Mouse (Mus musculus): Measurements from ENCODE around the gene Crybg1. TPM values are rescaled to one million over a fixed set of nuclear protein-coding genes. Genes with fewer than 3 reads are reported as not detected.

Crybg1 gene
- total and polyA plus RNA-seq, 2 experiments from 2014 or later = 0.10 to 0.16 TPM

GRCm38 (mm10) chr10:44111168-44111567 lies 37.5 kb downstream of the Crybg1 start:
- Histone ChIP-seq H3K4me2 (ENCODE audit: low read depth, low read length) (no peak overlapping the region), H3K9ac (replicated peaks; ENCODE audit: low read length) (no peak overlapping the region), H3K27ac (no peak overlapping the region), H3K36me3 (ENCODE audit: insufficient read depth, low read length) (no peaks in the 10 kb centered on the region), H3K27me3 (ENCODE audit: insufficient read depth, low read length) (no peaks in the 10 kb centered on the region), H3K4me1 (ENCODE audit: insufficient read depth, low read length) (no peaks in the 10 kb centered on the region), H3K9me3 (ENCODE audit: low read length) (no peaks in the 10 kb centered on the region), H3K4me3 (ENCODE audit: low read length) (no peak overlapping the region)
- TF ChIP-seq CTCF (IDR thresholded peaks at IDR 0.05; ENCODE audit: low read depth) = no peak
- DNase-seq (ENCODE audit: low spot score) (no peak), ATAC-seq (no peak)
- WGBS = 85% methylated on average over 10 of the region's 10 CpGs

DNA sequence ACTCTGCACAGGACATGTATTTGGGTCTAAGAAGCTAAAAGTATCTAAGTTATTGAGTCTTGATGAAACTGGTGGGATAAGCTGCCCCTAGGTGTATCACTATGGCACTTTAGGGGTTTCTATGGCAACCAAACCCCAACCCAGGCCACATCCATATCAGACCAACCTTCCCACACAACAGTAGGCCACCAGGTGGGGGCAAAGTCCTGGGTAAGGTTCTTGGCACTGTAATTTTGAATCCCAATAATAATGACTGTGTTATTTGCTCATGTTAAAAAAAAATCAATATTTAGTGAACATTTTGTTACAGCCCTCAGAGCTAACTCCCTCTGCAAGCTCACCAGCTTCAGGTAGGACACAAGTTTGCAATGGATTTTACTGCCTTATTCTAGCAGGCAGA lies 38.2 kb downstream of the Crybg1 start:
- Histone ChIP-seq H3K36me3 (ENCODE audit: insufficient read depth, low read length) (no peaks in the 10 kb centered on the region), H3K9ac (replicated peaks; ENCODE audit: low read length) (no peak overlapping the region), H3K4me3 (ENCODE audit: low read length) (no peak overlapping the region), H3K27ac (no peak overlapping the region), H3K4me2 (ENCODE audit: low read depth, low read length) (no peak overlapping the region), H3K9me3 (ENCODE audit: low read length) (no peaks in the 10 kb centered on the region), H3K27me3 (ENCODE audit: insufficient read depth, low read length) (no peaks in the 10 kb centered on the region), H3K4me1 (ENCODE audit: insufficient read depth, low read length) (no peaks in the 10 kb centered on the region)
- no peak for TF ChIP-seq CTCF (IDR thresholded peaks at IDR 0.05; ENCODE audit: low read depth)
- no peak for ATAC-seq
- no peak for DNase-seq (ENCODE audit: low spot score)

GRCm38 (mm10) chr10:44094794-44095193 lies 53.9 kb downstream of the Crybg1 start:
- Histone ChIP-seq H3K9ac (replicated peaks; ENCODE audit: low read length) (no peak overlapping the region), H3K27me3 (ENCODE audit: insufficient read depth, low read length) (no peaks in the 10 kb centered on the region), H3K4me1 (ENCODE audit: insufficient read depth, low read length) (no peaks in the 10 kb centered on the region), H3K4me2 (ENCODE audit: low read depth, low read length) (no peak overlapping the region), H3K9me3 (ENCODE audit: low read length) (0 out of 2 replicates have a peak, but pooled peaks cover 4% of the 10 kb centered on the region), H3K36me3 (ENCODE audit: insufficient read depth, low read length) (no peaks in the 10 kb centered on the region), H3K4me3 (ENCODE audit: low read length) (no peak overlapping the region), H3K27ac (no peak overlapping the region)
- no peak for TF ChIP-seq CTCF (IDR thresholded peaks at IDR 0.05; ENCODE audit: low read depth)
- DNase-seq (ENCODE audit: low spot score) (no peak), ATAC-seq (no peak)
- 87% methylated on average over 2 of the region's 2 CpGs for WGBS

GRCm38 (mm10) chr10:44091757-44092156 lies 56.9 kb downstream of the Crybg1 start:
- no peak for TF ChIP-seq CTCF (IDR thresholded peaks at IDR 0.05; ENCODE audit: low read depth)
- Histone ChIP-seq H3K36me3 (ENCODE audit: insufficient read depth, low read length) (no peaks in the 10 kb centered on the region), H3K4me2 (ENCODE audit: low read depth, low read length) (no peak overlapping the region), H3K9me3 (ENCODE audit: low read length) (0 out of 2 replicates have a peak, but pooled peaks cover 4% of the 10 kb centered on the region), H3K9ac (replicated peaks; ENCODE audit: low read length) (no peak overlapping the region), H3K4me1 (ENCODE audit: insufficient read depth, low read length) (no peaks in the 10 kb centered on the region), H3K4me3 (ENCODE audit: low read length) (no peak overlapping the region), H3K27ac (no peak overlapping the region), H3K27me3 (ENCODE audit: insufficient read depth, low read length) (no peaks in the 10 kb centered on the region)
- DNase-seq (ENCODE audit: low spot score) = no peak
- WGBS = 92% methylated on average over 2 of the region's 2 CpGs
- no peak for ATAC-seq

DNA sequence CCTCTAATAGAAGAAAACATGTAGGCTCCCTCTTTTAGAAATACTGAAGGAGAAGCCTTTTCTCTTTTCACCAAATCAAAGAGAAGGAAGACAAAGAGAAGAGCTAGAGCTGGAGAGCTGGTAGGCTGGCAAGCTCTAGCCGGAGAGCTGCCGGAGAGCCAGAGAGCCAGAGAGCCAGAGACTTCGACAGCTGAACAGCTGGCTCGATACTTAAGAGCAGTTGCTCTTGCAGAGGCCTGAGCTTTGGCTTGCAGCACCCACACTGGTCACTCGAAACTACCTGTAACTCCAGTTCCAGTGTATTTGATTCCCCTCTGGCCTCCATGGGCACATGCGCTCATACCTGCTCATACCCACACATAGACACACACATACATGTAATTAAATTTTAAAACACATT lies 68.3 kb downstream of the Crybg1 start:
- no peaks in the 10 kb centered on the region for H3K4me1 ChIP-seq (ENCODE audit: insufficient read depth, low read length)
- 62% methylated on average over 6 of the region's 6 CpGs for WGBS
- no peak overlapping the region for H3K27ac ChIP-seq
- ATAC-seq = no peak
- no peak overlapping the region for H3K9ac ChIP-seq (replicated peaks; ENCODE audit: low read length)
- H3K9me3 ChIP-seq (ENCODE audit: low read length) = no peaks in the 10 kb centered on the region
- TF ChIP-seq CTCF (IDR thresholded peaks at IDR 0.05; ENCODE audit: low read depth) = no peak
- DNase-seq (ENCODE audit: low spot score) = no peak
- H3K27me3 ChIP-seq (ENCODE audit: insufficient read depth, low read length) = no peaks in the 10 kb centered on the region
- H3K4me3 ChIP-seq (ENCODE audit: low read length) = no peak overlapping the region
- no peak overlapping the region for H3K4me2 ChIP-seq (ENCODE audit: low read depth, low read length)
- no peaks in the 10 kb centered on the region for H3K36me3 ChIP-seq (ENCODE audit: insufficient read depth, low read length)

DNA sequence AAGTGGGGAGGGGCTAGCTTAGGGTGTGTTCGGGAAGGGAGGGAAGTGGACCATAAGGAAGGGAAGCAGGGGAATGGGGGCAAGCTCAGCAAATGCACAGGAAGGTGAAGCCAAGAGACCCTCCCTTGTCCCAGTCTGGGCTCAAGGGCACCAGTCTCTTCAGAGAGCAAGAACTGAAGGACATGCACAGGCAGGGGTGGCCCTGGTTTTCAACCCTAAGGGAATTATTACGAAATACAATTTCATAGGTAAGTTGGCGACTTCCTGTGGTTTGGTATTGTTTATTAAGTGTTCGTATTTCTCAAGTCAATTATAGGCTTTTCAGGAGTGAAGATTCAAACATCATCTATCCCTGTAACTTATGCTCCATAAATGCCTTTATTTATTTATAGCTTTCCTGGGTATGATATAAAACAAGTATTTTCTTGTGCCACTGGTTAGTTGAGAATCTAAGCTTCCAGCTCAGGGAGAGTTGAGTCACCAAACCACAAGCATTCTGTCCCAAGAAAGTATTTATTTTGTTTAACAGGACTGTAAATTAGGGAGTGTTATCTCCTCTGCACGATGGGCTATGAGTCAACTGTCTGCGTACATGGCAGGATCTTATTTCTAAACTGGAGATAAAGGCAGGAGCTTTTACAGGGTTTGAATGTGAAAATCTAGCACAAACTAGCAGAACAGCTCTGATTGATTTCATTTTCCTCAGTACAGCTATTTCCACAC lies 69.7 kb downstream of the Crybg1 start:
- DNase-seq (ENCODE audit: low spot score) = no peak
- no peak overlapping the region for H3K4me2 ChIP-seq (ENCODE audit: low read depth, low read length)
- H3K9ac ChIP-seq (replicated peaks; ENCODE audit: low read length) = no peak overlapping the region
- no peaks in the 10 kb centered on the region for H3K9me3 ChIP-seq (ENCODE audit: low read length)
- no peaks in the 10 kb centered on the region for H3K36me3 ChIP-seq (ENCODE audit: insufficient read depth, low read length)
- WGBS = 81% methylated on average over 6 of the region's 6 CpGs
- no peaks in the 10 kb centered on the region for H3K27me3 ChIP-seq (ENCODE audit: insufficient read depth, low read length)
- no peak for ATAC-seq
- no peaks in the 10 kb centered on the region for H3K4me1 ChIP-seq (ENCODE audit: insufficient read depth, low read length)
- no peak overlapping the region for H3K27ac ChIP-seq
- no peak overlapping the region for H3K4me3 ChIP-seq (ENCODE audit: low read length)
- TF ChIP-seq CTCF (IDR thresholded peaks at IDR 0.05; ENCODE audit: low read depth) = no peak

GRCm38 (mm10) chr10:44071095-44071494 lies 77.6 kb downstream of the Crybg1 start:
- no peaks in the 10 kb centered on the region for H3K9me3 ChIP-seq (ENCODE audit: low read length)
- no peaks in the 10 kb centered on the region for H3K36me3 ChIP-seq (ENCODE audit: insufficient read depth, low read length)
- TF ChIP-seq CTCF (IDR thresholded peaks at IDR 0.05; ENCODE audit: low read depth) = peak; percentile 76
- H3K27me3 ChIP-seq (ENCODE audit: insufficient read depth, low read length) = no peaks in the 10 kb centered on the region
- no peak overlapping the region for H3K4me3 ChIP-seq (ENCODE audit: low read length)
- no peak overlapping the region for H3K27ac ChIP-seq
- H3K9ac ChIP-seq (replicated peaks; ENCODE audit: low read length) = no peak overlapping the region
- no peak overlapping the region for H3K4me2 ChIP-seq (ENCODE audit: low read depth, low read length)
- H3K4me1 ChIP-seq (ENCODE audit: insufficient read depth, low read length) = no peaks in the 10 kb centered on the region
- WGBS = 10% methylated on average over 4 of the region's 4 CpGs
- DNase-seq (ENCODE audit: low spot score) (peak; percentile 84), ATAC-seq (peak; percentile 84)
